Mouse (Mus musculus): Measurements from ENCODE around the gene Cd3d. TPM values are rescaled to one million over a fixed set of nuclear protein-coding genes. Genes with fewer than 3 reads are reported as not detected.

The Cd3d gene
- polyA plus RNA-seq, 1 experiment, result not detected

GRCm38 (mm10) chr9:45014879-45015278, 33.3 kb downstream of the Cd3d start:
- Histone ChIP-seq H3K79me3 (ENCODE audit: low read depth) (no peaks in the 10 kb centered on the region), H3K4me3 (ENCODE audit: insufficient read depth, poor library complexity, severe bottlenecking) (no peak overlapping the region), H3K36me3 (ENCODE audit: control insufficient read depth, insufficient read depth) (no peaks in the 10 kb centered on the region), H3K27me3 (ENCODE audit: control insufficient read depth, insufficient read depth, insufficient read length) (peaks cover 9% of the 10 kb centered on the region), H3ac (ENCODE audit: control insufficient read depth, insufficient read length, low read depth) (no peak overlapping the region), H3K79me2 (ENCODE audit: control insufficient read depth, insufficient read depth) (no peaks in the 10 kb centered on the region)
- TF ChIP-seq MAX (IDR thresholded peaks at IDR 0.05) (no peak), FOSL1 (IDR thresholded peaks at IDR 0.05; ENCODE audit: insufficient read depth, low read length, poor library complexity, severe bottlenecking) (no peak), MYOG (IDR thresholded peaks at IDR 0.05; ENCODE audit: control insufficient read depth, extremely low read depth, insufficient read length) (no peak)

- TF ChIP-seq FOSL1 (IDR thresholded peaks at IDR 0.05; ENCODE audit: insufficient read depth, low read length, poor library complexity, severe bottlenecking) (no peak), MAX (IDR thresholded peaks at IDR 0.05) (no peak), CTCF (IDR thresholded peaks at IDR 0.05; ENCODE audit: control insufficient read depth, insufficient read depth, insufficient read length) (no peak), MYOD1 (IDR thresholded peaks at IDR 0.05; ENCODE audit: control insufficient read depth, insufficient read length, low read depth) (no peak), USF1 (IDR thresholded peaks at IDR 0.05; ENCODE audit: low read depth) (no peak), MYOG (IDR thresholded peaks at IDR 0.05; ENCODE audit: control insufficient read depth, extremely low read depth, insufficient read length) (no peak), CEBPB (IDR thresholded peaks at IDR 0.05; ENCODE audit: low read depth) (no peak)
- Histone ChIP-seq H3ac (ENCODE audit: control insufficient read depth, insufficient read length, low read depth) (no peak overlapping the region), H3K27me3 (ENCODE audit: control insufficient read depth, insufficient read depth, insufficient read length) (peaks cover 9% of the 10 kb centered on the region), H3K79me2 (ENCODE audit: control insufficient read depth, insufficient read depth) (no peaks in the 10 kb centered on the region), H3K4me3 (ENCODE audit: insufficient read depth, poor library complexity, severe bottlenecking) (no peak overlapping the region), H3K79me3 (ENCODE audit: low read depth) (no peaks in the 10 kb centered on the region), H3K36me3 (ENCODE audit: control insufficient read depth, insufficient read depth) (no peaks in the 10 kb centered on the region)
Measured at GRCm38 (mm10) chr9:45015841-45016240, 34.3 kb downstream of the Cd3d start.

DNA sequence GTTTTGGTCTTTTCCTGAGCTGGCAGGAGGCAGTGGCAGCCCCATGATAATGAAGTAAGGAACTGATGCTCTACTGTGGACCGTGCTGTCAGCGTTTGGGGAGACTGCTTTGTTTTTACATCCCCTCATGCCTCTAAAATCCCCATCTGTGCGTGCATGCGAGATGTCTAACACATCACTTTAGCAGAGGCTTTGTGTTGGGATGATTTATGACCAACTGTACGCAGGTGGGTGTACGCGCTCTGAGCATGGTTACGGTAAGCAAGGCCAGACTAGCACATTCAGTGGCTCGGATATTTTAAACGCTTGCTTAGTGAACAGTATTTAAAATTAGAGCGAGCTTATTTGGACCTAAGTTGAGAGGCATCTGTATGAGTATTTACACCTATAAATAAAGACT, 36.4 kb downstream of the Cd3d start:
- H3K79me3 ChIP-seq (ENCODE audit: low read depth), result no peaks in the 10 kb centered on the region
- H3ac ChIP-seq (ENCODE audit: control insufficient read depth, insufficient read length, low read depth), result no peak overlapping the region
- no peak overlapping the region for H3K4me3 ChIP-seq (ENCODE audit: insufficient read depth, poor library complexity, severe bottlenecking)
- H3K36me3 ChIP-seq (ENCODE audit: control insufficient read depth, insufficient read depth), result no peaks in the 10 kb centered on the region
- no peaks in the 10 kb centered on the region for H3K27me3 ChIP-seq (ENCODE audit: control insufficient read depth, insufficient read depth, insufficient read length)
- TF ChIP-seq CTCF (IDR thresholded peaks at IDR 0.05; ENCODE audit: control insufficient read depth, insufficient read depth, insufficient read length) (no peak), USF1 (IDR thresholded peaks at IDR 0.05; ENCODE audit: low read depth) (no peak), MAX (IDR thresholded peaks at IDR 0.05) (no peak), CEBPB (IDR thresholded peaks at IDR 0.05; ENCODE audit: low read depth) (no peak), MYOD1 (IDR thresholded peaks at IDR 0.05; ENCODE audit: control insufficient read depth, insufficient read length, low read depth) (no peak)
- H3K79me2 ChIP-seq (ENCODE audit: control insufficient read depth, insufficient read depth), result no peaks in the 10 kb centered on the region

GRCm38 (mm10) chr9:45022800-45023199, 41.2 kb downstream of the Cd3d start:
- Histone ChIP-seq H3ac (ENCODE audit: control insufficient read depth, insufficient read length, low read depth) (no peak overlapping the region), H3K4me3 (ENCODE audit: insufficient read depth, poor library complexity, severe bottlenecking) (no peak overlapping the region), H3K36me3 (ENCODE audit: control insufficient read depth, insufficient read depth) (no peaks in the 10 kb centered on the region), H3K27me3 (ENCODE audit: control insufficient read depth, insufficient read depth, insufficient read length) (peaks cover 30% of the 10 kb centered on the region), H3K79me2 (ENCODE audit: control insufficient read depth, insufficient read depth) (no peaks in the 10 kb centered on the region), H3K79me3 (ENCODE audit: low read depth) (no peaks in the 10 kb centered on the region)
- TF ChIP-seq CTCF (IDR thresholded peaks at IDR 0.05; ENCODE audit: control insufficient read depth, insufficient read depth, insufficient read length) (no peak), MYOD1 (IDR thresholded peaks at IDR 0.05; ENCODE audit: control insufficient read depth, insufficient read length, low read depth) (no peak), FOSL1 (IDR thresholded peaks at IDR 0.05; ENCODE audit: insufficient read depth, low read length, poor library complexity, severe bottlenecking) (no peak), MYOG (IDR thresholded peaks at IDR 0.05; ENCODE audit: control insufficient read depth, extremely low read depth, insufficient read length) (no peak), USF1 (IDR thresholded peaks at IDR 0.05; ENCODE audit: low read depth) (no peak), MAX (IDR thresholded peaks at IDR 0.05) (no peak), CEBPB (IDR thresholded peaks at IDR 0.05; ENCODE audit: low read depth) (no peak)

- no peaks in the 10 kb centered on the region for H3K36me3 ChIP-seq (ENCODE audit: control insufficient read depth, insufficient read depth)
- H3ac ChIP-seq (ENCODE audit: control insufficient read depth, insufficient read length, low read depth), result no peak overlapping the region
- H3K4me3 ChIP-seq (ENCODE audit: insufficient read depth, poor library complexity, severe bottlenecking), result no peak overlapping the region
- peaks cover 36% of the 10 kb centered on the region for H3K27me3 ChIP-seq (ENCODE audit: control insufficient read depth, insufficient read depth, insufficient read length)
- no peaks in the 10 kb centered on the region for H3K79me3 ChIP-seq (ENCODE audit: low read depth)
- no peaks in the 10 kb centered on the region for H3K79me2 ChIP-seq (ENCODE audit: control insufficient read depth, insufficient read depth)
- TF ChIP-seq MYOG (IDR thresholded peaks at IDR 0.05; ENCODE audit: control insufficient read depth, extremely low read depth, insufficient read length), result no peak
- TF ChIP-seq CEBPB (IDR thresholded peaks at IDR 0.05; ENCODE audit: low read depth), result no peak
- no peak for TF ChIP-seq MYOD1 (IDR thresholded peaks at IDR 0.05; ENCODE audit: control insufficient read depth, insufficient read length, low read depth)
- TF ChIP-seq USF1 (IDR thresholded peaks at IDR 0.05; ENCODE audit: low read depth), result no peak
- no peak for TF ChIP-seq FOSL1 (IDR thresholded peaks at IDR 0.05; ENCODE audit: insufficient read depth, low read length, poor library complexity, severe bottlenecking)
- TF ChIP-seq CTCF (IDR thresholded peaks at IDR 0.05; ENCODE audit: control insufficient read depth, insufficient read depth, insufficient read length), result no peak
- no peak for TF ChIP-seq MAX (IDR thresholded peaks at IDR 0.05)
Measured at GRCm38 (mm10) chr9:45023638-45024037, 42.1 kb downstream of the Cd3d start.

DNA sequence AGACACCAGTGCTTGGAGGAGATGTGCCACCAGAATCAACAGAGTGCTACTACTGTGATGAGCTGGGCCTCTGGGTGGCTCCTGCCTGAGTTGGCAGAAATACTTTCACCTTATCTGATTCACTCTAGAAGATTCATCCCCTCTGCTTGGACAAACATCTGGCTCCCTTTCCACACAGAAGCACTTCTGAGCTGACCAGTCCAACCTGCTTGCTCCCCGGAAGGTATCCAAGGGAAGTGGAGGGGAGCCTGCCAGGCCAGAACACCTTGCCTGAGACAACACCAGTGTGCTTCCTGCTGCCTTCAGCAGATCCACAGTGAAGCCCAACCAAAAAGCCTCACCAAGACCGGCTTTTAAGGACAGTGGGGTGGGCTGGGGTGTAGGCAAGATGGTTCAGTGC, 42.6 kb downstream of the Cd3d start:
- peaks cover 41% of the 10 kb centered on the region for H3K27me3 ChIP-seq (ENCODE audit: control insufficient read depth, insufficient read depth, insufficient read length)
- no peaks in the 10 kb centered on the region for H3K36me3 ChIP-seq (ENCODE audit: control insufficient read depth, insufficient read depth)
- no peak overlapping the region for H3K4me3 ChIP-seq (ENCODE audit: insufficient read depth, poor library complexity, severe bottlenecking)
- H3K79me2 ChIP-seq (ENCODE audit: control insufficient read depth, insufficient read depth), result no peaks in the 10 kb centered on the region
- H3ac ChIP-seq (ENCODE audit: control insufficient read depth, insufficient read length, low read depth), result no peak overlapping the region
- H3K79me3 ChIP-seq (ENCODE audit: low read depth), result no peaks in the 10 kb centered on the region
- no peak for TF ChIP-seq USF1 (IDR thresholded peaks at IDR 0.05; ENCODE audit: low read depth)
- TF ChIP-seq MYOD1 (IDR thresholded peaks at IDR 0.05; ENCODE audit: control insufficient read depth, insufficient read length, low read depth), result no peak
- no peak for TF ChIP-seq CTCF (IDR thresholded peaks at IDR 0.05; ENCODE audit: control insufficient read depth, insufficient read depth, insufficient read length)
- no peak for TF ChIP-seq FOSL1 (IDR thresholded peaks at IDR 0.05; ENCODE audit: insufficient read depth, low read length, poor library complexity, severe bottlenecking)
- no peak for TF ChIP-seq MAX (IDR thresholded peaks at IDR 0.05)
- no peak for TF ChIP-seq MYOG (IDR thresholded peaks at IDR 0.05; ENCODE audit: control insufficient read depth, extremely low read depth, insufficient read length)
- no peak for TF ChIP-seq CEBPB (IDR thresholded peaks at IDR 0.05; ENCODE audit: low read depth)
